Mouse (Mus musculus) liver, adult 2 months (tissue): ENCODE results near the gene Gabarapl1.

Source experiments
- CTCF ChIP-seq: fragments of 200-500 bp; IDR thresholded peaks from 2 replicates; pipeline ENCODE4 v1.5.1; 2011; ENCODE audit warnings: low read depth, low read length, control low read depth
- POLR2A ChIP-seq: fragments of 200-500 bp; IDR thresholded peaks from 2 replicates; pipeline ENCODE4 v1.6.1; 2011; ENCODE audit warnings: low read length, control low read depth; ENCODE audit not compliant: insufficient read depth; ENCODE audit errors: extremely low read depth

DNA sequence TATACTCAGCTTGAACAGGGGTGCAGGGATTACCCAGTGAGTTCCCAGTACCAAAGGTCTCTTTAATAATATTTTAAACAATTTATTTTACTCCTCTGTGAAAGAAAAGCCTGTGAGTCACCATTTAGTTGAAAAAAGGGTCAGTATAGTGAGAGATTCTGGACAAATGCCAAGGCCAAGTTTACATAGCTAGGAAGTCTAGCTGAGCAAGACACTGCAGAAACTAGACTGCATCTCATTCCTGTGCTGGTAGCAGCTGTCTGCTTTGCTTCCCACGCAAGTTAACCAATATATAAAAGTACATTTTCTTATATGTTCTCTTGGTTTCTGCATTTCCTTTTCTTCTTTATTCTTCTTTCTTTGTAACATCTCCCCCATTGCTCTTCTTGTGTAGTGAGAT is 19.6 kb upstream of the Gabarapl1 start:
- TF ChIP-seq POLR2A (no peak), CTCF (no peak)
